Comparison of ENCODE assay signal across 24 mouse cellular contexts in genomic region chr10:62094401-62094800, GRCm38 (mm10). TPM values are rescaled to one million over a fixed set of nuclear protein-coding genes. Genes with fewer than 3 reads are reported as not detected.
DNase-seq lines count a peak whose midpoint lies in the region; ATAC-seq and TF ChIP-seq lines count a peak whose summit lies in the region.
"Had no signal": no experiment of that assay in that cellular context is flagged by ENCODE, and none has a peak within 500 bp of the region (broad histone marks: within the 10 kb centered on the region; RNA-seq: fewer than 3 reads in every experiment).

No protein-coding gene starts in this region.

- WGBS in kidney, adult 2 months = 86% methylated on average over 6 of the region's 6 CpGs
- WGBS in kidney, embryonic 14.5 days = 87% methylated on average over 6 of the region's 6 CpGs
- 86% methylated on average over 6 of the region's 6 CpGs for WGBS in kidney, embryonic 15.5 days

- no peak overlapping the region for H3K4me3 ChIP-seq in kidney, adult 2 months (ENCODE audit: insufficient read depth, low read depth, low read length)
- H3K4me3 ChIP-seq in kidney, embryonic 14.5 days (ENCODE audit: low read length) = no peak overlapping the region
- no peak overlapping the region for H3K4me3 ChIP-seq in kidney, embryonic 15.5 days (replicated peaks)
- H3K4me3 ChIP-seq: embryonic facial prominence, embryonic 10.5 days; embryonic facial prominence, embryonic 12.5 days; forebrain, embryonic 13.5 days; forebrain, embryonic 15.5 days had no signal

- TF ChIP-seq POLR2A in kidney, adult 2 months (IDR thresholded peaks at IDR 0.05; ENCODE audit: low read depth, low read length) = no peak

- no peaks in the 10 kb centered on the region for H3K36me3 ChIP-seq in kidney, adult 2 months (ENCODE audit: control insufficient read depth, insufficient read depth, low read length)
- no peaks in the 10 kb centered on the region for H3K36me3 ChIP-seq in kidney, embryonic 14.5 days (ENCODE audit: control insufficient read depth, insufficient read depth, low read length)
- H3K36me3 ChIP-seq in kidney, embryonic 15.5 days = no peaks in the 10 kb centered on the region
- H3K36me3 ChIP-seq: embryonic facial prominence, embryonic 10.5 days; embryonic facial prominence, embryonic 12.5 days; forebrain, embryonic 15.5 days; G1E had no signal

- no peak overlapping the region for H3K27ac ChIP-seq in kidney, adult 2 months (ENCODE audit: insufficient read depth, low read depth, low read length)
- no peak overlapping the region for H3K27ac ChIP-seq in kidney, embryonic 14.5 days (ENCODE audit: low read depth, low read length)
- H3K27ac ChIP-seq in kidney, embryonic 15.5 days = no peak overlapping the region
- H3K27ac ChIP-seq: embryonic facial prominence, embryonic 10.5 days; embryonic facial prominence, embryonic 12.5 days; forebrain, embryonic 13.5 days; forebrain, embryonic 15.5 days had no signal

- DNase-seq in kidney, adult 2 months = peak; percentile 55
- no peak for DNase-seq in kidney, postnatal 14 days
- DNase-seq in kidney, adult 9 months = peak; percentile 33
- peak; percentile 50 to 71 for DNase-seq in kidney, postnatal 36 days
- DNase-seq: adrenal gland, adult 8-10 months; adrenal gland, postnatal 14 days; adrenal gland, postnatal 36 days; B cell, adult 2 months; cerebellum, adult 11-12 months; cerebellum, adult 2 months; cerebellum, adult 9-10 months; cerebellum, postnatal 10 days; cerebellum, postnatal 25 days had no signal

- no peak overlapping the region for H3K9ac ChIP-seq in kidney, embryonic 14.5 days (ENCODE audit: low read depth, low read length)
- no peak overlapping the region for H3K9ac ChIP-seq in kidney, embryonic 15.5 days
- H3K9ac ChIP-seq: embryonic facial prominence, embryonic 12.5 days; forebrain, embryonic 13.5 days; forebrain, embryonic 15.5 days had no signal

- H3K27me3 ChIP-seq in kidney, adult 2 months (replicated peaks; ENCODE audit: control insufficient read depth, insufficient read depth, low read length) = no peaks in the 10 kb centered on the region
- H3K27me3 ChIP-seq in kidney, embryonic 14.5 days (ENCODE audit: control insufficient read depth, insufficient read depth, low read length) = no peaks in the 10 kb centered on the region
- H3K27me3 ChIP-seq in kidney, embryonic 15.5 days = peaks cover 4% of the 10 kb centered on the region; the same call in 1 of the 2 replicates
- H3K27me3 ChIP-seq: embryonic facial prominence, embryonic 12.5 days; forebrain, embryonic 13.5 days; forebrain, embryonic 15.5 days had no signal

- H3K9me3 ChIP-seq in kidney, embryonic 14.5 days (ENCODE audit: control insufficient read depth, low read length) = 0 out of 2 replicates have a peak, but pooled peaks cover 2% of the 10 kb centered on the region
- no peaks in the 10 kb centered on the region for H3K9me3 ChIP-seq in kidney, embryonic 15.5 days (replicated peaks)
- H3K9me3 ChIP-seq: embryonic facial prominence, embryonic 10.5 days; embryonic facial prominence, embryonic 12.5 days; forebrain, embryonic 13.5 days; forebrain, embryonic 15.5 days; G1E had no signal

- no peaks in the 10 kb centered on the region for H3K4me1 ChIP-seq in kidney, adult 2 months (ENCODE audit: control insufficient read depth, insufficient read depth, low read length)
- H3K4me1 ChIP-seq in kidney, embryonic 14.5 days (ENCODE audit: control insufficient read depth, insufficient read depth, low read length) = no peaks in the 10 kb centered on the region
- peaks cover 1% of the 10 kb centered on the region; the same call in 1 of the 2 replicates for H3K4me1 ChIP-seq in kidney, embryonic 15.5 days
- H3K4me1 ChIP-seq: embryonic facial prominence, embryonic 12.5 days; forebrain, embryonic 15.5 days had no signal

- no peak for ATAC-seq in kidney, embryonic 14.5 days (ENCODE audit: low FRiP score, low TSS enrichment)
- ATAC-seq in kidney, embryonic 15.5 days (replicated peaks; ENCODE audit: low FRiP score) = no peak
- ATAC-seq: activated CD4-positive, CD25-positive, alpha-beta regulatory T cell, adult 4 months; CD4-positive, CD25-positive, alpha-beta regulatory T cell, adult 4 months; forebrain, embryonic 13.5 days; forebrain, embryonic 15.5 days; Patski had no signal

- no peak for TF ChIP-seq CTCF in kidney, adult 2 months (conservative IDR thresholded peaks at IDR 0.05; ENCODE audit: insufficient read depth, insufficient read length, low read depth, low read length)

- no peak overlapping the region for H3K4me2 ChIP-seq in kidney, embryonic 14.5 days (replicated peaks; ENCODE audit: low read depth, low read length)
- no peak overlapping the region for H3K4me2 ChIP-seq in kidney, embryonic 15.5 days
- H3K4me2 ChIP-seq: embryonic facial prominence, embryonic 12.5 days; forebrain, embryonic 13.5 days; forebrain, embryonic 15.5 days had no signal

RNA-seq across cellular contexts. Expression of gene Neurog3, which starts 38.5 kb away (rescaled TPM):
- polyA plus RNA-seq in kidney, adult 2 months (2012; rRNA removed) = not detected in 2 replicates
- polyA plus RNA-seq in kidney, embryonic 14.5 days (2014; fragmentation: Nextera tagmentation; extraction: Ambion mirVana) = 0.27 TPM in 1 of 2 replicates, not detected in the other
- polyA plus RNA-seq in kidney, embryonic 15.5 days (2015; fragmentation: Nextera tagmentation; extraction: Ambion mirVana) = not detected in 2 replicates
- polyA plus RNA-seq: activated CD4-positive, CD25-positive, alpha-beta regulatory T cell, adult 4 months; CD4-positive, CD25-positive, alpha-beta regulatory T cell, adult 4 months; embryonic facial prominence, embryonic 14.5 days; G1E; Patski had no signal

RNA-seq across cellular contexts. Expression of gene Fam241b, which starts 49.3 kb away (rescaled TPM):
- 9.6 and 10.3 TPM in 2 replicates for polyA plus RNA-seq in kidney, adult 2 months (2012; rRNA removed)
- polyA plus RNA-seq in kidney, embryonic 14.5 days (2014; fragmentation: Nextera tagmentation; extraction: Ambion mirVana) = 3.8 and 9.8 TPM in 2 replicates
- polyA plus RNA-seq in kidney, embryonic 15.5 days (2015; fragmentation: Nextera tagmentation; extraction: Ambion mirVana) = 12.8 and 16.3 TPM in 2 replicates
